Mouse (Mus musculus): ENCODE results near the gene Fam25c. TPM values are rescaled to one million over a fixed set of nuclear protein-coding genes. Genes with fewer than 3 reads are reported as not detected.

Fam25c gene
- polyA plus RNA-seq, 1 experiment from 2014 or later = not detected

GRCm38 (mm10) chr14:34353326-34353725, 1.9 kb downstream of the Fam25c start:
- Histone ChIP-seq H3K9me3 (ENCODE audit: control insufficient read depth, low read length) (no peaks in the 10 kb centered on the region), H3K36me3 (ENCODE audit: control insufficient read depth, insufficient read depth, low read length) (no peaks in the 10 kb centered on the region), H3K9ac (ENCODE audit: low read length) (no peak overlapping the region), H3K4me3 (ENCODE audit: control insufficient read depth in 1 of 2, insufficient read depth in 1 of 2, low read depth in 1 of 2, low read length in 2 of 2) (no peak overlapping the region), H3K4me1 (ENCODE audit: control insufficient read depth in 2 of 2, insufficient read depth in 2 of 2, low read length in 2 of 2) (0 out of 4 replicates have a peak, but pooled peaks cover 0 to 3% of the 10 kb centered on the region in 2 experiments), H3K4me2 (ENCODE audit: low read length) (no peak overlapping the region), H3K27me3 (ENCODE audit: control insufficient read depth, insufficient read depth, low read length) (no peaks in the 10 kb centered on the region), H3K27ac (replicated peaks in 1 of 2; ENCODE audit: control insufficient read depth in 1 of 2, insufficient read depth in 1 of 2, low read depth in 2 of 2, low read length in 2 of 2) (no peak overlapping the region)
- ATAC-seq (ENCODE audit: insufficient number of reproducible peaks, insufficient read depth, low FRiP score, low read depth) = no peak
- 89% methylated on average over 3 of the region's 3 CpGs for WGBS

GRCm38 (mm10) chr14:34352523-34352922, 2.7 kb downstream of the Fam25c start:
- H3K27ac ChIP-seq (replicated peaks in 1 of 2; ENCODE audit: control insufficient read depth in 1 of 2, insufficient read depth in 1 of 2, low read depth in 2 of 2, low read length in 2 of 2) = no peak overlapping the region
- H3K4me2 ChIP-seq (ENCODE audit: low read length) = no peak overlapping the region
- WGBS = 65% methylated on average over 6 of the region's 6 CpGs
- H3K9me3 ChIP-seq (ENCODE audit: control insufficient read depth, low read length) = no peaks in the 10 kb centered on the region
- no peak overlapping the region for H3K4me3 ChIP-seq (ENCODE audit: control insufficient read depth in 1 of 2, insufficient read depth in 1 of 2, low read depth in 1 of 2, low read length in 2 of 2)
- no peak for ATAC-seq (ENCODE audit: insufficient number of reproducible peaks, insufficient read depth, low FRiP score, low read depth)
- 0 out of 4 replicates have a peak, but pooled peaks cover 0 to 3% of the 10 kb centered on the region in 2 experiments for H3K4me1 ChIP-seq (ENCODE audit: control insufficient read depth in 2 of 2, insufficient read depth in 2 of 2, low read length in 2 of 2)
- no peaks in the 10 kb centered on the region for H3K36me3 ChIP-seq (ENCODE audit: control insufficient read depth, insufficient read depth, low read length)
- no peak overlapping the region for H3K9ac ChIP-seq (ENCODE audit: low read length)
- no peaks in the 10 kb centered on the region for H3K27me3 ChIP-seq (ENCODE audit: control insufficient read depth, insufficient read depth, low read length)

GRCm38 (mm10) chr14:34351660-34352059, 3.6 kb downstream of the Fam25c start:
- H3K9me3 ChIP-seq (ENCODE audit: control insufficient read depth, low read length) = no peaks in the 10 kb centered on the region
- H3K27me3 ChIP-seq (ENCODE audit: control insufficient read depth, insufficient read depth, low read length) = no peaks in the 10 kb centered on the region
- H3K9ac ChIP-seq (ENCODE audit: low read length) = no peak overlapping the region
- no peak overlapping the region for H3K4me3 ChIP-seq (ENCODE audit: control insufficient read depth in 1 of 2, insufficient read depth in 1 of 2, low read depth in 1 of 2, low read length in 2 of 2)
- 0 out of 4 replicates have a peak, but pooled peaks cover 0 to 3% of the 10 kb centered on the region in 2 experiments for H3K4me1 ChIP-seq (ENCODE audit: control insufficient read depth in 2 of 2, insufficient read depth in 2 of 2, low read length in 2 of 2)
- no peak for ATAC-seq (ENCODE audit: insufficient number of reproducible peaks, insufficient read depth, low FRiP score, low read depth)
- no peak overlapping the region for H3K4me2 ChIP-seq (ENCODE audit: low read length)
- no peak overlapping the region for H3K27ac ChIP-seq (replicated peaks in 1 of 2; ENCODE audit: control insufficient read depth in 1 of 2, insufficient read depth in 1 of 2, low read depth in 2 of 2, low read length in 2 of 2)
- no peaks in the 10 kb centered on the region for H3K36me3 ChIP-seq (ENCODE audit: control insufficient read depth, insufficient read depth, low read length)
- 76% methylated on average over 3 of the region's 3 CpGs for WGBS

- Histone ChIP-seq H3K27me3 (ENCODE audit: control insufficient read depth, insufficient read depth, low read length) (no peaks in the 10 kb centered on the region), H3K27ac (replicated peaks in 1 of 2; ENCODE audit: control insufficient read depth in 1 of 2, insufficient read depth in 1 of 2, low read depth in 2 of 2, low read length in 2 of 2) (no peak overlapping the region), H3K36me3 (ENCODE audit: control insufficient read depth, insufficient read depth, low read length) (peaks cover 9% of the 10 kb centered on the region), H3K4me2 (ENCODE audit: low read length) (no peak overlapping the region), H3K4me1 (ENCODE audit: control insufficient read depth in 2 of 2, insufficient read depth in 2 of 2, low read length in 2 of 2) (no peaks in the 10 kb centered on the region), H3K4me3 (ENCODE audit: control insufficient read depth in 1 of 2, insufficient read depth in 1 of 2, low read depth in 1 of 2, low read length in 2 of 2) (no peak overlapping the region), H3K9ac (ENCODE audit: low read length) (no peak overlapping the region), H3K9me3 (ENCODE audit: control insufficient read depth, low read length) (no peaks in the 10 kb centered on the region)
- WGBS = 79% methylated on average over 8 of the region's 8 CpGs
- no peak for ATAC-seq (ENCODE audit: insufficient number of reproducible peaks, insufficient read depth, low FRiP score, low read depth)
Measured at GRCm38 (mm10) chr14:34349007-34349406, 6.2 kb downstream of the Fam25c start.

GRCm38 (mm10) chr14:34348301-34348700, 6.9 kb downstream of the Fam25c start:
- Histone ChIP-seq H3K4me3 (ENCODE audit: control insufficient read depth in 1 of 2, insufficient read depth in 1 of 2, low read depth in 1 of 2, low read length in 2 of 2) (no peak overlapping the region), H3K9ac (ENCODE audit: low read length) (no peak overlapping the region), H3K27ac (replicated peaks in 1 of 2; ENCODE audit: control insufficient read depth in 1 of 2, insufficient read depth in 1 of 2, low read depth in 2 of 2, low read length in 2 of 2) (no peak overlapping the region), H3K27me3 (ENCODE audit: control insufficient read depth, insufficient read depth, low read length) (no peaks in the 10 kb centered on the region), H3K36me3 (ENCODE audit: control insufficient read depth, insufficient read depth, low read length) (peaks cover 15% of the 10 kb centered on the region), H3K4me2 (ENCODE audit: low read length) (no peak overlapping the region), H3K4me1 (ENCODE audit: control insufficient read depth in 2 of 2, insufficient read depth in 2 of 2, low read length in 2 of 2) (no peaks in the 10 kb centered on the region), H3K9me3 (ENCODE audit: control insufficient read depth, low read length) (no peaks in the 10 kb centered on the region)
- no peak for ATAC-seq (ENCODE audit: insufficient number of reproducible peaks, insufficient read depth, low FRiP score, low read depth)
- WGBS = 67% methylated on average over 7 of the region's 7 CpGs

- no peak overlapping the region for H3K4me2 ChIP-seq (ENCODE audit: low read length)
- ATAC-seq (ENCODE audit: insufficient number of reproducible peaks, insufficient read depth, low FRiP score, low read depth) = no peak
- no peaks in the 10 kb centered on the region for H3K9me3 ChIP-seq (ENCODE audit: control insufficient read depth, low read length)
- no peak overlapping the region for H3K9ac ChIP-seq (ENCODE audit: low read length)
- H3K27ac ChIP-seq (replicated peaks in 1 of 2; ENCODE audit: control insufficient read depth in 1 of 2, insufficient read depth in 1 of 2, low read depth in 2 of 2, low read length in 2 of 2) = no peak overlapping the region
- H3K4me1 ChIP-seq (ENCODE audit: control insufficient read depth in 2 of 2, insufficient read depth in 2 of 2, low read length in 2 of 2) = no peaks in the 10 kb centered on the region
- peaks cover 27% of the 10 kb centered on the region for H3K36me3 ChIP-seq (ENCODE audit: control insufficient read depth, insufficient read depth, low read length)
- 89% methylated on average over 5 of the region's 5 CpGs for WGBS
- no peak overlapping the region for H3K4me3 ChIP-seq (ENCODE audit: control insufficient read depth in 1 of 2, insufficient read depth in 1 of 2, low read depth in 1 of 2, low read length in 2 of 2)
- no peaks in the 10 kb centered on the region for H3K27me3 ChIP-seq (ENCODE audit: control insufficient read depth, insufficient read depth, low read length)
Measured at GRCm38 (mm10) chr14:34347084-34347483, 8.1 kb downstream of the Fam25c start.

- Histone ChIP-seq H3K9me3 (ENCODE audit: control insufficient read depth, low read length) (no peaks in the 10 kb centered on the region), H3K27ac (replicated peaks in 1 of 2; ENCODE audit: control insufficient read depth in 1 of 2, insufficient read depth in 1 of 2, low read depth in 2 of 2, low read length in 2 of 2) (no peak overlapping the region), H3K4me3 (ENCODE audit: control insufficient read depth in 1 of 2, insufficient read depth in 1 of 2, low read depth in 1 of 2, low read length in 2 of 2) (no peak overlapping the region), H3K4me1 (ENCODE audit: control insufficient read depth in 2 of 2, insufficient read depth in 2 of 2, low read length in 2 of 2) (no peaks in the 10 kb centered on the region), H3K36me3 (ENCODE audit: control insufficient read depth, insufficient read depth, low read length) (peaks cover 39% of the 10 kb centered on the region), H3K27me3 (ENCODE audit: control insufficient read depth, insufficient read depth, low read length) (no peaks in the 10 kb centered on the region), H3K9ac (ENCODE audit: low read length) (no peak overlapping the region), H3K4me2 (ENCODE audit: low read length) (no peak overlapping the region)
- ATAC-seq (ENCODE audit: insufficient number of reproducible peaks, insufficient read depth, low FRiP score, low read depth) = no peak
- WGBS = 60% methylated on average over 12 of the region's 12 CpGs
Measured at GRCm38 (mm10) chr14:34345771-34346566, 9.3 kb downstream of the Fam25c start.

- ATAC-seq (ENCODE audit: insufficient number of reproducible peaks, insufficient read depth, low FRiP score, low read depth) = no peak
- WGBS = 91% methylated on average over 5 of the region's 5 CpGs
- Histone ChIP-seq H3K4me1 (ENCODE audit: control insufficient read depth in 2 of 2, insufficient read depth in 2 of 2, low read length in 2 of 2) (no peaks in the 10 kb centered on the region), H3K9ac (ENCODE audit: low read length) (no peak overlapping the region), H3K4me3 (ENCODE audit: control insufficient read depth in 1 of 2, insufficient read depth in 1 of 2, low read depth in 1 of 2, low read length in 2 of 2) (no peak overlapping the region), H3K27me3 (ENCODE audit: control insufficient read depth, insufficient read depth, low read length) (no peaks in the 10 kb centered on the region), H3K4me2 (ENCODE audit: low read length) (no peak overlapping the region), H3K9me3 (ENCODE audit: control insufficient read depth, low read length) (no peaks in the 10 kb centered on the region), H3K27ac (replicated peaks in 1 of 2; ENCODE audit: control insufficient read depth in 1 of 2, insufficient read depth in 1 of 2, low read depth in 2 of 2, low read length in 2 of 2) (no peak overlapping the region), H3K36me3 (ENCODE audit: control insufficient read depth, insufficient read depth, low read length) (peaks cover 52% of the 10 kb centered on the region)
Measured at GRCm38 (mm10) chr14:34344361-34344760, 10.9 kb downstream of the Fam25c start.
